Mouse (Mus musculus) liver, embryonic 15.5 days (tissue): Measurements from ENCODE around the gene Asap2. TPM values are rescaled to one million over a fixed set of nuclear protein-coding genes. Genes with fewer than 3 reads are reported as not detected.

ENCODE experiments used
- ATAC-seq: fragments of 200-750 bp; cut with Nextera tagmentation; 2 replicates; pipeline ENCODE4 v1.8.0; 2017; ENCODE audit warnings: moderate number of reproducible peaks, mild to moderate bottlenecking, moderate library complexity; ENCODE audit not compliant: insufficient read depth
- H3K27ac ChIP-seq: fragments of 300-500 bp; sonication (generic); replicated peaks from 2 replicates; pipeline ENCODE4 v1.5.1; 2015; ENCODE audit warnings: mild to moderate bottlenecking, inconsistent platforms
- H3K27me3 ChIP-seq: fragments of 300-500 bp; sonication (generic); 2 replicates; pipeline ENCODE4 v1.6.1; 2015; ENCODE audit warnings: mild to moderate bottlenecking, inconsistent platforms
- H3K36me3 ChIP-seq: fragments of 300-500 bp; sonication (generic); replicated peaks from 2 replicates; pipeline ENCODE4 v1.6.1; 2015; ENCODE audit warnings: moderate library complexity, mild to moderate bottlenecking, inconsistent platforms
- H3K4me1 ChIP-seq: fragments of 300-500 bp; sonication (generic); replicated peaks from 2 replicates; pipeline ENCODE4 v1.6.1; 2015; ENCODE audit warnings: inconsistent platforms
- H3K4me2 ChIP-seq: fragments of 300-500 bp; sonication (generic); 2 replicates; pipeline ENCODE4 v1.6.1; 2015; ENCODE audit warnings: moderate library complexity, mild to moderate bottlenecking, inconsistent platforms
- H3K4me3 ChIP-seq: fragments of 300-500 bp; sonication (generic); replicated peaks from 2 replicates; pipeline ENCODE4 v1.5.1; 2015; ENCODE audit warnings: mild to moderate bottlenecking, inconsistent platforms
- H3K9ac ChIP-seq: fragments of 300-500 bp; sonication (generic); 2 replicates; pipeline ENCODE4 v1.6.1; 2015; ENCODE audit warnings: moderate library complexity, mild to moderate bottlenecking, inconsistent platforms
- H3K9me3 ChIP-seq: fragments of 300-500 bp; sonication (generic); replicated peaks from 2 replicates; pipeline ENCODE4 v1.6.1; 2016; ENCODE audit warnings: inconsistent platforms
- WGBS: fragments of 180-500 bp; shearing (Covaris S2); methylation state at CpG from one replicate; pipeline ENCODE4 v1.1.7; 2015; ENCODE audit warnings: mixed read lengths; ENCODE audit not compliant: insufficient replicate concordance; 5-methylcytosine and 5-hydroxymethylcytosine counted together
- polyA plus RNA-seq: library from polyadenylated mRNA; unstranded; fragments of >200 nt; fragmentation: Nextera tagmentation; extraction: Ambion mirVana; gene quantifications from 2 replicates; pipeline ENCODE4 v1.2.1, GENCODE M21; 2015

The Asap2 gene
- polyA plus RNA-seq, 1 experiment from 2014 or later = 0.97 TPM

GRCm38 (mm10) chr12:21168149-21168548 is 177.9 kb downstream of the Asap2 start:
- no peaks in the 10 kb centered on the region for H3K36me3 ChIP-seq
- H3K27me3 ChIP-seq = no peaks in the 10 kb centered on the region
- peaks cover 22% of the 10 kb centered on the region for H3K4me1 ChIP-seq
- H3K4me3 ChIP-seq = no peak overlapping the region
- H3K27ac ChIP-seq = no peak overlapping the region
- H3K9me3 ChIP-seq = no peaks in the 10 kb centered on the region
- no peak overlapping the region for H3K9ac ChIP-seq
- H3K4me2 ChIP-seq = no peak overlapping the region
- WGBS = 59% methylated on average over 6 of the region's 6 CpGs
- ATAC-seq = no peak

GRCm38 (mm10) chr12:21171776-21172490 is 181.7 kb downstream of the Asap2 start:
- H3K4me2 ChIP-seq = no peak overlapping the region
- no peak overlapping the region for H3K4me3 ChIP-seq
- WGBS = 64% methylated on average over 11 of the region's 11 CpGs
- no peak overlapping the region for H3K9ac ChIP-seq
- no peaks in the 10 kb centered on the region for H3K9me3 ChIP-seq
- no peaks in the 10 kb centered on the region for H3K36me3 ChIP-seq
- no peaks in the 10 kb centered on the region for H3K27me3 ChIP-seq
- peaks cover 10% of the 10 kb centered on the region for H3K4me1 ChIP-seq
- no peak overlapping the region for H3K27ac ChIP-seq
- no peak for ATAC-seq

- 54% methylated on average over 7 of the region's 7 CpGs for WGBS
- no peak overlapping the region for H3K4me2 ChIP-seq
- no peaks in the 10 kb centered on the region for H3K9me3 ChIP-seq
- H3K4me3 ChIP-seq = no peak overlapping the region
- ATAC-seq = no peak
- H3K36me3 ChIP-seq = no peaks in the 10 kb centered on the region
- no peak overlapping the region for H3K27ac ChIP-seq
- H3K9ac ChIP-seq = no peak overlapping the region
- H3K27me3 ChIP-seq = no peaks in the 10 kb centered on the region
- H3K4me1 ChIP-seq = peaks cover 3% of the 10 kb centered on the region
These were observed 183.7 kb downstream of the Asap2 start for GRCm38 (mm10) chr12:21173847-21174412.

- WGBS = 71% methylated on average over 5 of the region's 5 CpGs
- peaks cover 13% of the 10 kb centered on the region for H3K4me1 ChIP-seq
These were observed 186.1 kb downstream of the Asap2 start for GRCm38 (mm10) chr12:21176399-21176798.

GRCm38 (mm10) chr12:21177123-21177698 is 187.0 kb downstream of the Asap2 start:
- no peak overlapping the region for H3K27ac ChIP-seq
- H3K9ac ChIP-seq = no peak overlapping the region
- H3K4me3 ChIP-seq = no peak overlapping the region
- H3K9me3 ChIP-seq = no peaks in the 10 kb centered on the region
- H3K4me2 ChIP-seq = no peak overlapping the region
- H3K4me1 ChIP-seq = peaks cover 13% of the 10 kb centered on the region
- H3K27me3 ChIP-seq = no peaks in the 10 kb centered on the region
- H3K36me3 ChIP-seq = no peaks in the 10 kb centered on the region
- no peak for ATAC-seq

More at GRCm38 (mm10) chr12:21176399-21176798, 186.1 kb downstream of the Asap2 start:
- Histone ChIP-seq H3K4me3 (no peak overlapping the region), H3K36me3 (no peaks in the 10 kb centered on the region), H3K4me2 (no peak overlapping the region), H3K27ac (no peak overlapping the region), H3K9ac (no peak overlapping the region), H3K27me3 (no peaks in the 10 kb centered on the region), H3K9me3 (no peaks in the 10 kb centered on the region)
- no peak for ATAC-seq

GRCm38 (mm10) chr12:21180091-21180490 is 189.8 kb downstream of the Asap2 start:
- Histone ChIP-seq H3K36me3 (no peaks in the 10 kb centered on the region), H3K27ac (no peak overlapping the region), H3K4me2 (no peak overlapping the region), H3K9me3 (no peaks in the 10 kb centered on the region), H3K4me3 (no peak overlapping the region), H3K4me1 (peaks cover 14% of the 10 kb centered on the region; the same call in 1 of the 2 replicates), H3K9ac (no peak overlapping the region), H3K27me3 (no peaks in the 10 kb centered on the region)
- 30% methylated on average over 6 of the region's 6 CpGs for whole genome bisulfite sequencing
- no peak for ATAC-seq

GRCm38 (mm10) chr12:21182786-21183185 is 192.5 kb downstream of the Asap2 start:
- 62% methylated on average over 4 of the region's 4 CpGs for WGBS
- Histone ChIP-seq H3K36me3 (no peaks in the 10 kb centered on the region), H3K27ac (no peak overlapping the region), H3K4me2 (no peak overlapping the region), H3K4me3 (no peak overlapping the region), H3K9ac (no peak overlapping the region), H3K9me3 (no peaks in the 10 kb centered on the region), H3K27me3 (no peaks in the 10 kb centered on the region), H3K4me1 (peaks cover 14% of the 10 kb centered on the region; the same call in 1 of the 2 replicates)
- no peak for ATAC-seq

GRCm38 (mm10) chr12:21183321-21183720 is 193.1 kb downstream of the Asap2 start:
- 65% methylated on average over 6 of the region's 6 CpGs for WGBS
- no peak for ATAC-seq

GRCm38 (mm10) chr12:21186145-21186544 is 195.9 kb downstream of the Asap2 start:
- no peaks in the 10 kb centered on the region for H3K36me3 ChIP-seq
- 45% methylated on average over 1 of the region's 1 CpGs for WGBS
- peaks cover 10% of the 10 kb centered on the region; the same call in 1 of the 2 replicates for H3K4me1 ChIP-seq
- H3K4me2 ChIP-seq = no peak overlapping the region
- H3K9ac ChIP-seq = no peak overlapping the region
- H3K9me3 ChIP-seq = no peaks in the 10 kb centered on the region
- no peak for ATAC-seq
- H3K27ac ChIP-seq = no peak overlapping the region
- H3K4me3 ChIP-seq = no peak overlapping the region
- H3K27me3 ChIP-seq = no peaks in the 10 kb centered on the region

More at GRCm38 (mm10) chr12:21183321-21183720, 193.1 kb downstream of the Asap2 start:
- H3K27ac ChIP-seq = no peak overlapping the region
- H3K4me2 ChIP-seq = no peak overlapping the region
- H3K27me3 ChIP-seq = no peaks in the 10 kb centered on the region
- H3K9me3 ChIP-seq = no peaks in the 10 kb centered on the region
- H3K9ac ChIP-seq = no peak overlapping the region
- peaks cover 14% of the 10 kb centered on the region; the same call in 1 of the 2 replicates for H3K4me1 ChIP-seq
- no peak overlapping the region for H3K4me3 ChIP-seq
- no peaks in the 10 kb centered on the region for H3K36me3 ChIP-seq

GRCm38 (mm10) chr12:21188880-21189279 is 198.6 kb downstream of the Asap2 start:
- no peaks in the 10 kb centered on the region for H3K27me3 ChIP-seq
- WGBS = 65% methylated on average over 4 of the region's 4 CpGs
- H3K9me3 ChIP-seq = no peaks in the 10 kb centered on the region
- no peak overlapping the region for H3K4me3 ChIP-seq
- H3K36me3 ChIP-seq = no peaks in the 10 kb centered on the region
- no peak overlapping the region for H3K9ac ChIP-seq
- no peak overlapping the region for H3K27ac ChIP-seq
- peaks cover 18% of the 10 kb centered on the region; the same call in 1 of the 2 replicates for H3K4me1 ChIP-seq
- no peak for ATAC-seq
- no peak overlapping the region for H3K4me2 ChIP-seq

- ATAC-seq = peak; percentile 71
- 66% methylated on average over 2 of the region's 2 CpGs for WGBS
These were observed 201.3 kb downstream of the Asap2 start for GRCm38 (mm10) chr12:21191546-21191945.

More at GRCm38 (mm10) chr12:21191546-21191945, 201.3 kb downstream of the Asap2 start:
- Histone ChIP-seq H3K9me3 (no peaks in the 10 kb centered on the region), H3K4me1 (peaks cover 27% of the 10 kb centered on the region), H3K4me3 (no peak overlapping the region), H3K27me3 (no peaks in the 10 kb centered on the region), H3K9ac (no peak overlapping the region), H3K4me2 (no peak overlapping the region), H3K27ac (no peak overlapping the region), H3K36me3 (no peaks in the 10 kb centered on the region)
